Mouse (Mus musculus) heart, embryonic 11.5 days (tissue): Measurements from ENCODE around the gene Thbs3. TPM values are rescaled to one million over a fixed set of nuclear protein-coding genes. Genes with fewer than 3 reads are reported as not detected.
A peak's percentile ranks its signal among the peaks of the same experiment; 100 is the strongest.

Experiments
- microRNA counts: library from miRNA; unstranded; fragments of <30 nt; microRNA quantifications from one replicate; lab custom pipeline; 2015
- microRNA-seq: library from miRNA; unstranded; fragments of <30 nt; microRNA quantifications from one replicate; pipeline ENCODE4, GENCODE M21; 2016; ENCODE audit warnings: borderline number of aligned reads
- polyA plus RNA-seq: library from polyadenylated mRNA; unstranded; fragments of >200 nt; fragmentation: Nextera tagmentation; extraction: Ambion mirVana; gene quantifications from 2 replicates; pipeline ENCODE4 v1.2.1, GENCODE M21; 2014

Gene Thbs3
- polyA plus RNA-seq, 1 experiment from 2014 or later: 6.9 TPM

MicroRNA genes within 50 kb of the gene (microRNA counts, 519-probe panel; counts per million panel counts)
- microRNA mmu-miR-92b (lab: Ali Mortazavi, UCI): 32.2 counts per million

Small RNA genes within 50 kb of the gene (microRNA-seq; reads per million reads assigned to microRNA genes)
- gene Mir92b: 219 reads per million, percentile 71 among the genes with 10 or more reads in this experiment

Other genes starting within 250 kb of the Thbs3 start
- 7.9 TPM in 2 replicates for gene Rusc1, start 121.9 kb upstream of the Thbs3 start, polyA plus RNA-seq
- not detected in 2 replicates for gene Gm43738, start 114.1 kb upstream of the Thbs3 start, polyA plus RNA-seq
- 165 and 178 TPM in 2 replicates for gene Fdps, start 113.2 kb upstream of the Thbs3 start, polyA plus RNA-seq
- 5.9 and 8.7 TPM in 2 replicates for gene Pklr, start 79.0 kb upstream of the Thbs3 start, polyA plus RNA-seq
- gene Hcn3, start 55.0 kb upstream of the Thbs3 start, polyA plus RNA-seq: 0.13 and 0.58 TPM in 2 replicates
- 18.7 and 20.1 TPM in 2 replicates for gene Clk2, start 50.4 kb upstream of the Thbs3 start, polyA plus RNA-seq
- gene Scamp3, start 37.7 kb upstream of the Thbs3 start, polyA plus RNA-seq: 82.8 and 88.3 TPM in 2 replicates
- gene Fam189b, start 32.0 kb upstream of the Thbs3 start, polyA plus RNA-seq: 11.9 and 13.7 TPM in 2 replicates
- gene Gba, start 12.3 kb upstream of the Thbs3 start, polyA plus RNA-seq: 33.3 and 39.9 TPM in 2 replicates
- 144 and 145 TPM in 2 replicates for gene Mtx1, start 11.9 kb downstream of the Thbs3 start, polyA plus RNA-seq
- gene Muc1, start 13.9 kb downstream of the Thbs3 start, polyA plus RNA-seq: 0.21 and 0.53 TPM in 2 replicates
- 248 and 274 TPM in 2 replicates for gene Krtcap2, start 30.8 kb downstream of the Thbs3 start, polyA plus RNA-seq
- gene Trim46, start 31.1 kb downstream of the Thbs3 start, polyA plus RNA-seq: 0.56 and 1.1 TPM in 2 replicates
- gene Dpm3, start 44.2 kb downstream of the Thbs3 start, polyA plus RNA-seq: 83.1 and 94.1 TPM in 2 replicates
- gene Slc50a1, start 55.4 kb downstream of the Thbs3 start, polyA plus RNA-seq: 37.5 and 40.9 TPM in 2 replicates
- gene Efna1, start 66.0 kb downstream of the Thbs3 start, polyA plus RNA-seq: 29.9 and 33.0 TPM in 2 replicates
- gene Efna3, start 107.8 kb downstream of the Thbs3 start, polyA plus RNA-seq: 1.9 TPM in 2 replicates
- gene Efna4, start 122.8 kb downstream of the Thbs3 start, polyA plus RNA-seq: 9.3 and 10.2 TPM in 2 replicates
- gene Adam15, start 134.8 kb downstream of the Thbs3 start, polyA plus RNA-seq: 23.3 and 25.9 TPM in 2 replicates
- 0.07 TPM in 1 of 2 replicates, not detected in the other for gene Dcst2, start 146.8 kb downstream of the Thbs3 start, polyA plus RNA-seq
- gene Dcst1, start 150.1 kb downstream of the Thbs3 start, polyA plus RNA-seq: 0.17 and 0.21 TPM in 2 replicates
- gene Zbtb7b, start 179.6 kb downstream of the Thbs3 start, polyA plus RNA-seq: 1.2 and 2.2 TPM in 2 replicates
- gene Lenep, start 187.6 kb downstream of the Thbs3 start, polyA plus RNA-seq: not detected in 2 replicates
- 33.7 and 34.2 TPM in 2 replicates for gene Flad1, start 196.7 kb downstream of the Thbs3 start, polyA plus RNA-seq
- gene Cks1b, start 203.2 kb downstream of the Thbs3 start, polyA plus RNA-seq: 399 and 411 TPM in 2 replicates
- 42.3 and 51.5 TPM in 2 replicates for gene Shc1, start 203.3 kb downstream of the Thbs3 start, polyA plus RNA-seq
- 31.1 and 33.7 TPM in 2 replicates for gene Pygo2, start 215.0 kb downstream of the Thbs3 start, polyA plus RNA-seq
- 28.6 and 35.9 TPM in 2 replicates for gene Pbxip1, start 221.5 kb downstream of the Thbs3 start, polyA plus RNA-seq
- 50.4 and 57.2 TPM in 2 replicates for gene Pmvk, start 239.4 kb downstream of the Thbs3 start, polyA plus RNA-seq